Mouse (Mus musculus): ENCODE data around the gene Fgfbp3.

- TF ChIP-seq POLR2A (IDR thresholded peaks at IDR 0.05; ENCODE audit: low read depth, low read length) (no peak), CTCF (IDR thresholded peaks at IDR 0.05; ENCODE audit: extremely low read depth, insufficient read length, insufficient replicate concordance, low read depth, low read length) (no peak)
These were observed 13.2 kb upstream of the Fgfbp3 start for GRCm38 (mm10) chr19:36932613-36933012.

All from small intestine, adult 2 months (tissue).